Mouse (Mus musculus): ENCODE measurements around the gene Snx25.
A peak's percentile ranks its signal among the peaks of the same experiment; 100 is the strongest.

Gene Snx25

DNA sequence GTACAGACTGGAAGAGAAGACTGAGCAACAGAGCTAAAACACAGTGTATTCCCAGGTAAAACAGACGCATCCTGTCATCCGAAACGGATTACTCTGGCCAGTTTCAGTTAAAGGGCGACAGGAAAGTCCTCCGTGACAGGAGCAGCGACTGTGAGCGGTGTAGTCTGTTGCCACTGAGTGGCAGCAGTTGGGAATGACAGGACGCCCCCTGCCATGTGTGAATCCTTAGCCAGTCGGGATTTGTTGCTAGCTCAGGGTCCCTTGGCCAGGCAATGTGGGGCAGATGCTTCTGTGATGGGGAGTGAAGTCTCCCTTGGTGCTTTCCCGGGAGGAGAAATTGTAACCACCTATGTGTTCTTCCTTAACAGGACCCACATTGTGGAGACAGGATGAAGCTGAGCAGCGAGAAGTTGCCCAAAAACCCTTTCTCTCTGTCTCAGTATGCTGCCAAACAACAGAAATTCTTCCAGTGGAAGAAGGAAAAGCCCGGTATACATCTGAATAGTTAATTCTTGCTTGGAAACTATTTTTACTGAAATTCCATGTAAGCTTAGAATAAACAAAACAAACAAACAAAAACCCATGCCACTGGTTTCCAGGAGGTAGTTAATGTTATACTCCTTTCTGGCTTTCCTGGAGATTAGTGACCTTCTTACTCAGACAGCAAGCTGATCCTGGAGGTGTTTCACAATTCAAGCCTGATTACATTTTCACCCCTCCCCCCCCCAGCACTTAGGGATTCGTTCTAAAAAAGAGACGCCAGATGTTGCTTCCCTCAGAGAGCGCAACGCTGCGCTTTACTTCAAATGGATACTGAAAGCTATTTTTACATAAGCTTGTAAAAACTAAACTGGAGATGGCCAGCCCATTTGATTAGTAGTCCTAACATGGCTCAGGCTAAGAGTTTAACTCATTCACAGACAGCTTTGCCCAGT is 140.9 kb downstream of the Snx25 start:
- DNase-seq (ENCODE audit: low read depth), result no peak

- no peak for DNase-seq (ENCODE audit: low read depth)
These were observed 141.7 kb downstream of the Snx25 start for GRCm38 (mm10) chr8:46010306-46010705.

- DNase-seq (ENCODE audit: low read depth), result no peak
These were observed 144.8 kb downstream of the Snx25 start for GRCm38 (mm10) chr8:46007050-46007672.

DNA sequence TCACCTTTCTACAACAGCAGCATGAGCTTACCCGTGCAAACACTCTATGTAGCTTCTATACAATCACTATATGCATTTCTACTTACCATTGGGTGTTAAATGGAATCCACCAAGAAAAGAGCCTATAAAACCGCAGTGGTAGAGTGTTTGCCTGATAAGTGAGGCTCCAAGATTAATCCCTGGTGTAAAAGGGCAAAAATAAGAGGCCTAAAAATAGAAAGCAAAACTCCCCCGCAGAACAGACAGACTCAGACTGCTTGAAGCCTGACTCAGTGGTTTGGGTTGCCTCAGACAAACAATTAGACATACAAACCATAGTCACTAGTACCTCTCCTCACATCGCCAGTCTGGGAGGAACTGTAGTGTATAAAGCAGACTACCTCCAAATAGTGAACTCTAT is 146.4 kb downstream of the Snx25 start, which contains the start of gene Ankrd37:
Gene Ankrd37, minus strand, starts transcription at position 112 of the 400 bp plus-strand sequence.
- DNase-seq (ENCODE audit: low read depth), result no peak

GRCm38 (mm10) chr8:45999784-46000705 is 151.9 kb downstream of the Snx25 start:
- DNase-seq (ENCODE audit: low read depth), result peak; percentile 99

- no peak for DNase-seq (ENCODE audit: low read depth)
These were observed 152.7 kb downstream of the Snx25 start, which contains the start of gene Lrp2bp for GRCm38 (mm10) chr8:45999138-45999783. Gene Lrp2bp (plus strand): TSS chr8:45999303.

- no peak for DNase-seq (ENCODE audit: low read depth)
These were observed 153.7 kb downstream of the Snx25 start for GRCm38 (mm10) chr8:45998228-45998627.

GRCm38 (mm10) chr8:45995576-45995975 is 156.4 kb downstream of the Snx25 start:
- no peak for DNase-seq (ENCODE audit: low read depth)

DNA sequence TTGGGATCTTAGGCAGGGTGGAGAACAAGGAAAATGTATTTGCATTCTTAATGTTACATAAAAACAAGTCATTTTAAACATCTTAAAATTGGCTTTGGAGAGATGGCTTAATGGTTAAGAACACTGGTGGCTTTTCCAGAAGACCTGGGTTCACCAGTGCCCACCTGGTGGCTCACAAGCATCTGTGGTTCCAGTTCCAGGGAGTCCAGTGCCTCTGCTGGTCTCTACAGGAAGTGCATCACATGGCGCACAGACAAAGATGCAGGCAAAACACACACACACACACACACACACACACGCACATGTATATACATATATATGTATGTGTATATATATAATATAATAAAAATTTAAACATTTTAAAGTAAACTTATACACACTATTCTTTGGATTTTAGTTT is 157.8 kb downstream of the Snx25 start:
- peak; percentile 59 for DNase-seq (ENCODE audit: low read depth)

GRCm38 (mm10) chr8:45990631-45991310 is 161.2 kb downstream of the Snx25 start:
- no peak for DNase-seq (ENCODE audit: low read depth)

- DNase-seq (ENCODE audit: low read depth), result no peak
These were observed 163.8 kb downstream of the Snx25 start for GRCm38 (mm10) chr8:45988189-45988588.

DNA sequence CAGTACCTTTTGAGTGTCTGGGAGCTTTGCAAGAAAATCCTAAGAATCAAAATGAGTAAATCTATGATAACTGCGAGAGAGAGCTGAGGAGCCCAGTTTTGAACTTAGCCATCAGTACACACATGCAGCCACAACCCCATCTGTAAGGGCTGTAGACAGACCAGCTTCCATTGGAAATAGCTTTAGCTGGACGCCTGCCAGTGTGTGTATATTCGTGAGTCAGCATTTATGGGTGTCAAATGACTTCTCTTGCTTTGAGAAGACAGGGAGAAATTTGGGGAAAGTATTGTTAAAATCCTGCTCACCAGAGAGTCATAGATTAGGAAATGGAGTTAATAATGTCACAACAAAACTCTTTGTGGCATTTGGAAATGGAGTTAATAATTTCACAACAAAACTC is 165.3 kb downstream of the Snx25 start:
- DNase-seq (ENCODE audit: low read depth), result no peak

Measured in induced T-regulatory cell, adult 2 months (primary cell).